Mouse (Mus musculus) embryonic fibroblast, embryonic 13.5 days (primary cell): ENCODE results near the gene Ggcx.

Experiments
- CTCF ChIP-seq: IDR thresholded peaks from 2 replicates; pipeline ENCODE4 v1.5.1; 2011; ENCODE audit warnings: mild to moderate bottlenecking, control low read depth, low read length, moderate library complexity, borderline replicate concordance; ENCODE audit not compliant: insufficient read depth
- POLR2A ChIP-seq: IDR thresholded peaks from 2 replicates; pipeline ENCODE4 v1.6.1; 2011; ENCODE audit warnings: low read depth, mild to moderate bottlenecking, control low read depth, low read length, moderate library complexity

DNA sequence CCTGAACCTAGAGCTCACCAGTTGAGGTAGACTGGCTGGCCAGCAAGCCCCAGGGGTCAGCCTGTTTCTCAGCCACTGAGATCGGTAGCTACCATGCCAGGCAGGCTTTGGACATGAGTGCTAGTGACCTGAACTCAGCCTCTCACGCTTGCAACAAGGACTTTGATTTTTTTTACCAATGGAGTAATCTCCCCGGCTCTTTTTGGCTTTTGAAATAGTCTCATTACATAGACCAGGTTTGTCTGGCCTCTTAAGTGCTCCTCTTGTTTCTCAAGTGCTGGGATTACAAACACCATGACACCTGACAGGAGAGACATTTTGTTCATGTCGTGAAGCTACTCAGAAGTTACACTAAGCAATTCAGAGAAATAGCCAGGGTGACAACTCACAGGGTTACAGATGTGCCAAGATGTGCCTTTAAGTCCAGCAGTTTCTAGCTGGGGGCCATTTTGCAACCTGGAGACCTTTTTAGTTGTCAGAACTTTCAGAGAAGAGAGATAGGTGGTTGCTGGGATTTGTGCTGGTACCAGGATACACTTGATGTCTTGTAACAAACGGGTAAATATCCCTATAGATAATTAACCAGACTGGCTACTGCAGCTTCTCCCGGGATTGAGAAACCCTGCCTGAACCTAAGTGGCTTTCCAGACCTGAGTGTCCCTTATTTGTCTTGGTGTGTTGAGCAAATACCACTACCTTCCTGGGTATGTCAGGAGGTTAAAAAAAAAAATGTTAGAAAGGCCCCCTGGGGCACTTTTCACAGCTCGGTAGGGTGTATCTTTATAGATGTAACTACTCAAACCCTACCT lies 2.1 kb downstream of the Ggcx start:
- no peak for TF ChIP-seq CTCF
- no peak for TF ChIP-seq POLR2A
